Mouse (Mus musculus) testis, adult 2 months (tissue): ENCODE results near the gene Dnah14. TPM values are rescaled to one million over a fixed set of nuclear protein-coding genes. Genes with fewer than 3 reads are reported as not detected.

ENCODE experiments used
- H3K27ac ChIP-seq: fragments of 200-500 bp; 2 replicates; pipeline ENCODE4 v1.5.1; 2012; ENCODE audit warnings: low read depth, low read length; ENCODE audit not compliant: control insufficient read depth, insufficient read depth
- H3K27me3 ChIP-seq: fragments of 200-500 bp; 2 replicates; pipeline ENCODE4 v1.6.1; 2012; ENCODE audit warnings: mild to moderate bottlenecking, low read length, moderate library complexity; ENCODE audit not compliant: control insufficient read depth, insufficient read depth
- H3K36me3 ChIP-seq: fragments of 200-500 bp; 2 replicates; pipeline ENCODE4 v1.6.1; 2012; ENCODE audit warnings: mild to moderate bottlenecking, low read length; ENCODE audit not compliant: control insufficient read depth, insufficient read depth
- H3K4me1 ChIP-seq: fragments of 200-500 bp; 2 replicates; pipeline ENCODE4 v1.6.1; 2012; ENCODE audit warnings: low read length; ENCODE audit not compliant: control insufficient read depth, insufficient read depth
- H3K4me3 ChIP-seq: fragments of 200-500 bp; 2 replicates; pipeline ENCODE4 v1.5.1; 2012; ENCODE audit warnings: low read depth, mild to moderate bottlenecking, low read length, moderate library complexity, mixed read lengths; ENCODE audit not compliant: control insufficient read depth
- CTCF ChIP-seq: fragments of 200-500 bp; IDR thresholded peaks from 2 replicates; pipeline ENCODE4 v1.5.1; 2012; ENCODE audit warnings: low read depth, mild to moderate bottlenecking, inconsistent platforms, low read length, moderate library complexity; ENCODE audit not compliant: control insufficient read depth, insufficient read depth, insufficient replicate concordance
- POLR2A ChIP-seq: fragments of 200-500 bp; IDR thresholded peaks from 2 replicates; pipeline ENCODE4 v1.6.1; 2012; ENCODE audit warnings: low read depth, mild to moderate bottlenecking, inconsistent platforms, low read length, moderate library complexity; ENCODE audit not compliant: control insufficient read depth
- polyA plus RNA-seq: library from polyadenylated mRNA; depleted of rRNA; stranded (reverse); fragments of >200 nt; gene quantifications from 2 replicates; pipeline ENCODE4 v1.2.3, GENCODE M21; 2012; rRNA removed

The Dnah14 gene
- 59.2 and 64.6 TPM in 2 replicates for polyA plus RNA-seq

GRCm38 (mm10) chr1:181576322-181576721 is at the start of gene Dnah14:
Gene Dnah14 (plus strand): TSS chr1:181576559.
- H3K27ac ChIP-seq = peak within 1 kb of the TSS; percentile 98
- TF ChIP-seq CTCF (no peak), POLR2A (peak; percentile 85)

GRCm38 (mm10) chr1:181529368-181529767 is 47.0 kb upstream of the Dnah14 start:
- no peak overlapping the region for H3K27ac ChIP-seq
- H3K36me3 ChIP-seq = no peaks in the 10 kb centered on the region
- no peak for TF ChIP-seq CTCF
- TF ChIP-seq POLR2A = no peak
- no peak overlapping the region for H3K4me3 ChIP-seq
- H3K27me3 ChIP-seq = no peaks in the 10 kb centered on the region
- peaks cover 6% of the 10 kb centered on the region for H3K4me1 ChIP-seq

More at GRCm38 (mm10) chr1:181576322-181576721, at the start of gene Dnah14:
- H3K36me3 ChIP-seq = peaks cover 1% of the 10 kb centered on the region; the same call in 1 of the 2 replicates
- H3K4me1 ChIP-seq = peaks cover 3% of the 10 kb centered on the region
- peak within 1 kb of the TSS; percentile 94 for H3K4me3 ChIP-seq
- H3K27me3 ChIP-seq = no peaks in the 10 kb centered on the region

GRCm38 (mm10) chr1:181535165-181535873 is 41.0 kb upstream of the Dnah14 start:
- H3K36me3 ChIP-seq = no peaks in the 10 kb centered on the region
- H3K4me3 ChIP-seq = no peak overlapping the region; the same call in 1 of the 2 replicates
- peaks cover 5% of the 10 kb centered on the region for H3K4me1 ChIP-seq
- H3K27ac ChIP-seq = no peak overlapping the region
- no peaks in the 10 kb centered on the region for H3K27me3 ChIP-seq
- TF ChIP-seq POLR2A (no peak), CTCF (no peak)

GRCm38 (mm10) chr1:181537627-181538525 is 38.5 kb upstream of the Dnah14 start:
- Histone ChIP-seq H3K4me3 (no peak overlapping the region), H3K36me3 (no peaks in the 10 kb centered on the region), H3K27ac (no peak overlapping the region), H3K4me1 (peaks cover 2% of the 10 kb centered on the region), H3K27me3 (no peaks in the 10 kb centered on the region)
- TF ChIP-seq POLR2A (no peak), CTCF (no peak)

GRCm38 (mm10) chr1:181539846-181540769 is 36.3 kb upstream of the Dnah14 start:
- peaks cover under 1% of the 10 kb centered on the region for H3K4me1 ChIP-seq
- no peak overlapping the region for H3K27ac ChIP-seq
- no peak overlapping the region for H3K4me3 ChIP-seq
- H3K27me3 ChIP-seq = no peaks in the 10 kb centered on the region
- no peaks in the 10 kb centered on the region for H3K36me3 ChIP-seq
- no peak for TF ChIP-seq POLR2A
- TF ChIP-seq CTCF = no peak

- peaks cover 2% of the 10 kb centered on the region; the same call in 1 of the 2 replicates for H3K4me1 ChIP-seq
- H3K36me3 ChIP-seq = no peaks in the 10 kb centered on the region
- no peaks in the 10 kb centered on the region for H3K27me3 ChIP-seq
- TF ChIP-seq CTCF (peak; percentile 35; the same call in 1 of the 2 replicates), POLR2A (no peak)
- no peak overlapping the region for H3K27ac ChIP-seq
- H3K4me3 ChIP-seq = no peak overlapping the region
Measured at GRCm38 (mm10) chr1:181543711-181544383, 32.5 kb upstream of the Dnah14 start.
